Mouse (Mus musculus) intestine, embryonic 15.5 days (tissue): Measurements from ENCODE around the gene Dlgap4. TPM values are rescaled to one million over a fixed set of nuclear protein-coding genes. Genes with fewer than 3 reads are reported as not detected.
A peak's percentile ranks its signal among the peaks of the same experiment; 100 is the strongest.

Experiments
- ATAC-seq: fragments of 200-750 bp; cut with Nextera tagmentation; 2 replicates; pipeline ENCODE4 v1.8.0; 2017; ENCODE audit warnings: moderate TSS enrichment, moderate library complexity
- H3K27ac ChIP-seq: fragments of 300-500 bp; sonication (generic); 2 replicates; pipeline ENCODE4 v1.5.1; 2015; ENCODE audit warnings: mild to moderate bottlenecking, inconsistent platforms
- H3K27me3 ChIP-seq: fragments of 300-500 bp; sonication (generic); replicated peaks from 2 replicates; pipeline ENCODE4 v1.6.1; 2015; ENCODE audit warnings: inconsistent platforms
- H3K36me3 ChIP-seq: fragments of 300-500 bp; sonication (generic); 2 replicates; pipeline ENCODE4 v1.6.1; 2015; ENCODE audit warnings: inconsistent platforms
- H3K4me1 ChIP-seq: fragments of 300-500 bp; sonication (generic); replicated peaks from 2 replicates; pipeline ENCODE4 v1.6.1; 2015; ENCODE audit warnings: inconsistent platforms
- H3K4me2 ChIP-seq: fragments of 300-500 bp; sonication (generic); replicated peaks from 2 replicates; pipeline ENCODE4 v1.6.1; 2015; ENCODE audit warnings: mild to moderate bottlenecking, inconsistent platforms
- H3K4me3 ChIP-seq: fragments of 300-500 bp; sonication (generic); replicated peaks from 2 replicates; pipeline ENCODE4 v1.5.1; 2015; ENCODE audit warnings: inconsistent platforms
- H3K9ac ChIP-seq: fragments of 300-500 bp; sonication (generic); 2 replicates; pipeline ENCODE4 v1.6.1; 2015; ENCODE audit warnings: inconsistent platforms
- H3K9me3 ChIP-seq: fragments of 300-500 bp; sonication (generic); 2 replicates; pipeline ENCODE4 v1.6.1; 2016; ENCODE audit warnings: inconsistent platforms
- WGBS: fragments of 180-500 bp; shearing (Covaris S2); methylation state at CpG from one replicate; pipeline ENCODE4 v1.1.7; 2015; 5-methylcytosine and 5-hydroxymethylcytosine counted together
- polyA plus RNA-seq: library from polyadenylated mRNA; unstranded; fragments of >200 nt; fragmentation: Nextera tagmentation; extraction: Ambion mirVana; gene quantifications from 2 replicates; pipeline ENCODE4 v1.2.1, GENCODE M21; 2015

Dlgap4 gene
- polyA plus RNA-seq, result 54.3 and 54.6 TPM in 2 replicates

DNA sequence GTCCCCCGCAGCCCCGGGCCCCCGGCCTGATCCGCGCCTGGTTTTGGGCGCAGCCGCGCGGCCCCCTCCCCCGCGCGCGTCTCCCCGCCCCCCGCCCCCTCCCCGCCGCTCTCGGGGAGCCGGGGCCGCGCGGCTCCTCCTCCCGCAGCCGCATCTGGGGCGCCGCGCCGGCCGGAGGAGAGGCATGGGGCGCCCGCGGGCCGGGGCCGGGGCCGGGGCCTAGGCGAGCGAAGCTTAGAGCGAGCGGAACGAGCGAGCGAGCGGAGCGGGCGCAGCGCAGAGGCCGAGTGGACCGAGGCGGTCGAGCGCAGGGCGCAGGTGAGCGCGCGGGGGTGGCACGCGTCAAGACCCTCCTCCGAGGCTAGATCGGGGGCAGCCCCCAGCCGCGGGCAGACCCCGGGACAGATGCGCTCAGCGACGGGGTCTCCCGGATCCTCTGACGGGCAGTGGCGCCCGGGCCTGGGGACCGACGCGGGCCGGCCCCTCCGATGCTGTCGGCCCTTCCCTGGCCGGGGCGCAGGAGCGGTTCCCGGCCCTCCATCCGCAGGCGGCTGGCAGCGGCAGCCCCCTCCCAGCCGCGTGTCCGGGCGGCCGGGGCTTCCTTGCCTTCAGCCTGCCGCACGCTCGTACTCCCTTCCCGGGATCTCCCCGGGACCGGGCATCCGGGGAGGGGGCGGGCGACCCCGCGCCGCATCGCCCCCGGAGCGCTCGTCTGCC is at the start of gene Dlgap4:
TSS of gene Dlgap4 (plus strand) at position 165 of the 717 bp plus-strand sequence.
- peak; percentile 85 for ATAC-seq
- Histone ChIP-seq H3K36me3 (no peaks in the 10 kb centered on the region), H3K27me3 (peaks cover 84% of the 10 kb centered on the region), H3K9me3 (no peaks in the 10 kb centered on the region), H3K4me2 (peak within 1 kb of the TSS; percentile 97), H3K27ac (no peak within 1 kb of the TSS), H3K9ac (peak within 1 kb of the TSS; percentile 56), H3K4me1 (peaks cover 18% of the 10 kb centered on the region), H3K4me3 (peak within 1 kb of the TSS; percentile 65)
- under 1% methylated on average over 74 of the region's 103 CpGs for WGBS

DNA sequence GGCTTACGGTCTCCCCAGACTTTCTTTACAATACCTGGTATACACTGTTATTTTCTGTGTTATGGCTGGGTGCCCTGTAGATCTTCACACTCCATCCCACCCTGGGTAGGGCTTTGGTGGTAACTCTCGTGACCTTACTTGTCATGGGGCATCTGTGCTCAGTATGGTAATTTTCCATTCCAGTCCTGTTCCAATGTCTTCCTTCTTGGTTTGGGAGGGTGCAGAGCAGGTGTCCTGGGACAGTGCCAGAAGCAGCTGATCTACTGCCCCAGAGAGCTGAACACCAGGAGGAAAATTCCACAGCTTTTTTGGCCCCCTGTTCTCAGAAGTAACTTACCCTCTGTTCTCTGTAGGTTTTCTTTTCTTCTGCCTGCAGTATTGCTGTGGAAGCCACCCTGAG is 47.0 kb upstream of the Dlgap4 start:
- peaks cover 14% of the 10 kb centered on the region; the same call in 1 of the 2 replicates for H3K36me3 ChIP-seq
- no peaks in the 10 kb centered on the region for H3K27me3 ChIP-seq
- no peak overlapping the region for H3K27ac ChIP-seq
- no peak overlapping the region for H3K4me3 ChIP-seq
- no peak overlapping the region for H3K9ac ChIP-seq
- no peaks in the 10 kb centered on the region for H3K4me1 ChIP-seq
- 88% methylated on average over 2 of the region's 2 CpGs for WGBS
- ATAC-seq, result no peak
- no peak overlapping the region for H3K4me2 ChIP-seq
- H3K9me3 ChIP-seq, result no peaks in the 10 kb centered on the region

DNA sequence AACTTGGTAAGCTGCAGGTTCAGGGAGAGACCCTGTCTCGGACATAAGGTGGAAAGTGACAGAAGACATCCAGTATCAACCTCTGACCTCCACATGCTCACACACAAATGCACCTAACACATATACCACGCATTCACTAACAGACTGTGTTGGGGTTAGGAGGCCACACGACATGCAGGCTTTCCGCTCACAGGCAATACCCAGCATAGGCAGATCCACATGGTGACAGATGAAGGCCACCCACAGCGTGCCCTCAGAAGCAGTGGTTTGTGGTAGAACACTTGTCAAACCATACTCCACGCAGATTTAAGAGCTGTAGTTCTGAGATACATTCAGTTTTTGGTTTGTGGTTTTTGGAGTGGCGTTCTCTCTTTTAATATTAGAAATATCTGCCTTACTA is 44.9 kb upstream of the Dlgap4 start:
- Histone ChIP-seq H3K27me3 (no peaks in the 10 kb centered on the region), H3K4me2 (no peak overlapping the region), H3K4me1 (no peaks in the 10 kb centered on the region), H3K36me3 (peaks cover 14% of the 10 kb centered on the region; the same call in 1 of the 2 replicates), H3K27ac (no peak overlapping the region), H3K9ac (no peak overlapping the region), H3K4me3 (no peak overlapping the region), H3K9me3 (no peaks in the 10 kb centered on the region)
- WGBS, result 83% methylated on average over 7 of the region's 7 CpGs
- no peak for ATAC-seq

DNA sequence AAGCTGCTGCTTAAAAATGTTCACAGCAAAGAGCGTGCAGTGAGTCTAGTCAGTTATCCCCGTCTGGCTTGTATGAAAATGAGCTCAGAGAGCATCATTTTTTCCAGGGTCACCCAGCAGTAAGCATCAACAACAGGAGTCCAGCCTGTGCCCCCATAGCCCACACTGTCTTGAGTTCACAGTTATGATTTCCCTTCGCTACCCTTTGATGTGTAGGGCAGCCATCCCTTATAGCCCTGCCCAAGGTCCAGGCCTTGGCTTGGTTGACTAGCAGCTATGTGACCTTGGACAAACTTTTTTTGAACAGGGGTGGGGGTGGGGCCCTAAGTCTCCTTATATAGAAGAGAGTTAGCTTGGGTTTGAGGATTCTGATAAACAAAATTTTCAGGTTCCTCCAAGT is 44.2 kb upstream of the Dlgap4 start:
- Histone ChIP-seq H3K4me2 (no peak overlapping the region), H3K9me3 (no peaks in the 10 kb centered on the region), H3K36me3 (peaks cover 14% of the 10 kb centered on the region; the same call in 1 of the 2 replicates), H3K27ac (no peak overlapping the region), H3K4me3 (no peak overlapping the region), H3K9ac (no peak overlapping the region), H3K27me3 (no peaks in the 10 kb centered on the region), H3K4me1 (no peaks in the 10 kb centered on the region)
- WGBS, result 86% methylated on average over 3 of the region's 3 CpGs
- ATAC-seq, result no peak

DNA sequence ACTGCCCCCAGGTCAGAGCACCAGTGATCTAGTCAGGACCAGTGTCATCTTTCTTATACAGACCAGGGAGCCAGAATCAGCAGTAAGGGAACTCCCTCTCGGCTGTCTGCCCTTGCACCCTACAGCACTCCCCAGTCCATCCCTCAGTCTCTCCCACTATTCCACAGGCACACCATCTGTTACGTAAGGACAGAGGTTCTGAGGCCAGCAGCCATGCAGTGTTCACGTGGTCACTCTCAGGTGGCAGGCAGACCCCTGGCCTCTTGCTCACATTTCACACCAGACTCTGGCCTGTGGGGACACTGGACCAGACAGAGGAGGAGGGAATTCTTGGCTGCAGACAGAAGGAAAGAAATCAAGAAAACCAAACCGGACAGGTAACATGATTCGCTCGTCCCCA is 42.0 kb upstream of the Dlgap4 start:
- Histone ChIP-seq H3K4me3 (no peak overlapping the region), H3K36me3 (peaks cover 14% of the 10 kb centered on the region; the same call in 1 of the 2 replicates), H3K27ac (no peak overlapping the region), H3K9ac (no peak overlapping the region), H3K4me2 (no peak overlapping the region), H3K4me1 (no peaks in the 10 kb centered on the region), H3K9me3 (no peaks in the 10 kb centered on the region), H3K27me3 (no peaks in the 10 kb centered on the region)
- no peak for ATAC-seq
- WGBS, result 77% methylated on average over 6 of the region's 6 CpGs

DNA sequence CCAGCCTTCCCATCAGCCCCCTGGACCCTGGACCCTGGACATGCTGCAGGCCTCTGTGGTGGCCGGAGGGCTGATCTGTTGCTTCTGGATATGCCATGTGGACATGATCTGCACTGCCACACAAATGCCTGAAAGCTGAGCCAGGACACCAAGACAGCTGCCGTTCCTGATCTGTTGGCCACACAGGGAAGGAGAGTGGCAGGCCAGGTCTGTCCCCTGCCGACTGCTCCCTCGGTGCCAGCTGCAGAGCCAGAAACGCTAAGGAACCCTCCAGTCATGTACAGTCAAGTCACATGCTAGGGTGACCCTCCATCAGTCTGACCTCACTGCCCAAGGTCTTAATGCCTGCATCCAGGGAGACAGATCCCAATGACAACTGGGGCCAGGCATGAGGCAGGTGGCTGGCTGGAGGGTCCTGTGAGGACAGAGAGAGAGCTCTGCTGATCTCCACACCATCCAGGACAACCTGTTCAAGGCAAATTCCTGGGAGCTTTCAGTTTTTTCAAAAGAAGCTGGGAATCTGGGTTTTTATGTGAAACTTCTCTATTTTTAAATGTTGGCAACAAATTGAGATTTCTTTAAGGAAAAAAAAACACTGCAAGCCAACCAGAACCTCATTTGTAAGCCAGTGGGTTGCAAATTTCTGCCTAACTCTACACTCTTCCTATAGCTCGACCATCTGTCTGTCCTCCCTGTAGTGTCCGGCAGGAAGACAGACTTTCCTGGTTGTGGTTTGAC is 36.5 kb upstream of the Dlgap4 start:
- Histone ChIP-seq H3K9me3 (no peaks in the 10 kb centered on the region), H3K9ac (no peak overlapping the region), H3K27me3 (no peaks in the 10 kb centered on the region), H3K4me2 (no peak overlapping the region), H3K36me3 (no peaks in the 10 kb centered on the region), H3K27ac (no peak overlapping the region), H3K4me3 (no peak overlapping the region), H3K4me1 (no peaks in the 10 kb centered on the region)
- ATAC-seq, result no peak
- WGBS, result 82% methylated on average over 7 of the region's 7 CpGs

DNA sequence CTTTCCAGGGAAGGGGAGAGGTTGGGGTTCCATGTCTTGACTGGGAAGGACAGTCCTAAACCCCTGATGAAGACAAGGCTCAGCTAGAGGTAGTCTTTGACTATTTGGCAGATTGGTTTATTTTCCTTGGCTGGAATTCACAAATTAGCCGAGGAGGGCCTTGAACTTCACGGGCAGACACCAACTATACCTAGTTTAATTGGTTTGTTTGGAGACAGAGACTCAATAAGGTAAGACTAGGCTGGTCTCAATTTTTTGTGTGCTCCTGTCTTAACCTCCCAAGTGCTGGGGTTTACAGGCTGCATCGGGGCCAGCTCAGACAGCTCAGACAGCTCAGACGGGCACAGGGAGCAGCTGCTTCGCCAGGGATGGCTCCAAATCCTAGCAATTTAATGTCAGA is 33.0 kb upstream of the Dlgap4 start:
- no peaks in the 10 kb centered on the region for H3K27me3 ChIP-seq
- no peaks in the 10 kb centered on the region for H3K4me1 ChIP-seq
- no peak overlapping the region for H3K27ac ChIP-seq
- H3K36me3 ChIP-seq, result no peaks in the 10 kb centered on the region
- no peak overlapping the region for H3K4me2 ChIP-seq
- ATAC-seq, result no peak
- 74% methylated on average over 5 of the region's 5 CpGs for WGBS
- no peak overlapping the region for H3K4me3 ChIP-seq
- H3K9me3 ChIP-seq, result no peaks in the 10 kb centered on the region
- H3K9ac ChIP-seq, result no peak overlapping the region

DNA sequence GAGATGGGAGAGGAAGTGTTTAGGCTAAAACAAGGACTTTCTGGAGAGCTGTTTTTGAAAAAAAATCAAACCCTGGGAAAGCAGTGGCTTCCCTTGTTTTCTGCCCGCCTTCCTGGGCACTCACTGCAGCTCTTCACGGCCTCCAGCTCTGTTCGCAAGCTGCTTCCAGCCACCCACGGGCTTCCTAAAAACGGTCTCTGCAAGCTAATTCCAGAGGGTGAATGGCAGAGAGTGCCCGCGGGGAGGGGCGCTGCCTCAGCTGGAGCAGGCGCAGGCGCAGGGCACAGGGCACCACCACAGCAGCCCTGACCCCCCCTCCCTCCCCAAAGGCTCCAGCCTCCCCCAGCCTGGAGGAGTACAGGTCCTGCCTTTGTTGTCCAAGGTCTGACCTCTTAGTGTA is 32.3 kb upstream of the Dlgap4 start:
- H3K9ac ChIP-seq, result no peak overlapping the region
- 50% methylated on average over 10 of the region's 10 CpGs for WGBS
- no peak overlapping the region for H3K4me3 ChIP-seq
- H3K27ac ChIP-seq, result no peak overlapping the region
- H3K9me3 ChIP-seq, result no peaks in the 10 kb centered on the region
- no peak overlapping the region for H3K4me2 ChIP-seq
- no peaks in the 10 kb centered on the region for H3K36me3 ChIP-seq
- H3K27me3 ChIP-seq, result no peaks in the 10 kb centered on the region
- ATAC-seq, result no peak
- no peaks in the 10 kb centered on the region for H3K4me1 ChIP-seq

DNA sequence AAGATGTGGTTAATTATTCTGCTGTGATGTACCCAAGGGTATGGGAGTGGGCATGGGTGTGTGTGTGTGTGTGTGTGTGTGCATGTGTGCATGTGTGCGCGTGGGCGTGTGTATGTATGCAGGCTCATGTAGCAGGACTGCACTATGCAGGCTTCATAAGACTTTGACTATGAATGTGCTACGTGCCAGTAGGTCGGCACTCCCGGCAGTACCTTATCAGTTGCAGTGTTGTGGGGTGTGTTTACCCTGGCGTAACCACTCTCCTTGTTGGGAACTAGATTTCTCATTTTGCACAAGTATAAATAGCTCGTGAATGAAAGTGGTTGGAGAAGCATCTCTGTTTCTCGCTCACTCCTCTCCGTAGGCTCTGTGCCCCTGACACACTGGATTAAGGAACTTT is 30.6 kb upstream of the Dlgap4 start:
- Histone ChIP-seq H3K9me3 (no peaks in the 10 kb centered on the region), H3K36me3 (no peaks in the 10 kb centered on the region), H3K4me2 (no peak overlapping the region), H3K4me3 (no peak overlapping the region), H3K27ac (no peak overlapping the region), H3K4me1 (no peaks in the 10 kb centered on the region), H3K27me3 (no peaks in the 10 kb centered on the region), H3K9ac (no peak overlapping the region)
- no peak for ATAC-seq
- 77% methylated on average over 10 of the region's 10 CpGs for WGBS

DNA sequence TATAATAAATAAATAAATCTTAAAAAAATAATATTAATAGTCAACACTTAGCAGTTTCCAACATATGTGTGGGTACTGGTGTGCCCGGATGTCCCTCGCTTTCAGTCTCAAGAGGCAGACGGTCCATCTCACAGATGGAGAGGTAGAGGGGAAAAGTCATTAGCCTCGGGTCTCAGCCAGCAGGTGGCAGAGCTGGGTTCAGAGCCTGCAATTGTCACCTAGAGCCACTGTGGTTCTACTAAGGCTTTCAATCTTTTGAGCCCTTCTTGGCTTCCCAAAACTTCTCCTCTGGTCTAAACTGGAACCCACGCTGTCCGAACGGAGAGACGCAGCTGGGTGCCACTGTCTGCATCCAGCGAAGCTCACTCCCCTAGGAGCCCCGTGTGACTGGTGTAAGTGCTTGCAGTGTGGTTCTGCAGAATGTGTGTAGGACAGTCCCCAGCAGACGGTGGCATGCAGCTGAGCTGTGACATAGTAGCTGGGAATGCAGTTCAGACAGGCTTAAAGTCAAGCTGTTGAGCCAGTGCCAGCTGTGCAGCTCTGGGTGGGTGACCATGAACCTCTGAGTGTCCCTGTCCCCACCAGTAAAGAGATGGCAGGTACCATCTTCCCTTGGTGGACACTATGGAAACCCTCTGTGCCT is 29.2 kb upstream of the Dlgap4 start:
- H3K4me1 ChIP-seq, result no peaks in the 10 kb centered on the region
- 65% methylated on average over 11 of the region's 11 CpGs for WGBS
- H3K9me3 ChIP-seq, result no peaks in the 10 kb centered on the region
- H3K27me3 ChIP-seq, result no peaks in the 10 kb centered on the region
- no peak overlapping the region for H3K4me2 ChIP-seq
- H3K36me3 ChIP-seq, result no peaks in the 10 kb centered on the region
- no peak for ATAC-seq
- no peak overlapping the region for H3K9ac ChIP-seq
- H3K27ac ChIP-seq, result no peak overlapping the region
- no peak overlapping the region for H3K4me3 ChIP-seq

DNA sequence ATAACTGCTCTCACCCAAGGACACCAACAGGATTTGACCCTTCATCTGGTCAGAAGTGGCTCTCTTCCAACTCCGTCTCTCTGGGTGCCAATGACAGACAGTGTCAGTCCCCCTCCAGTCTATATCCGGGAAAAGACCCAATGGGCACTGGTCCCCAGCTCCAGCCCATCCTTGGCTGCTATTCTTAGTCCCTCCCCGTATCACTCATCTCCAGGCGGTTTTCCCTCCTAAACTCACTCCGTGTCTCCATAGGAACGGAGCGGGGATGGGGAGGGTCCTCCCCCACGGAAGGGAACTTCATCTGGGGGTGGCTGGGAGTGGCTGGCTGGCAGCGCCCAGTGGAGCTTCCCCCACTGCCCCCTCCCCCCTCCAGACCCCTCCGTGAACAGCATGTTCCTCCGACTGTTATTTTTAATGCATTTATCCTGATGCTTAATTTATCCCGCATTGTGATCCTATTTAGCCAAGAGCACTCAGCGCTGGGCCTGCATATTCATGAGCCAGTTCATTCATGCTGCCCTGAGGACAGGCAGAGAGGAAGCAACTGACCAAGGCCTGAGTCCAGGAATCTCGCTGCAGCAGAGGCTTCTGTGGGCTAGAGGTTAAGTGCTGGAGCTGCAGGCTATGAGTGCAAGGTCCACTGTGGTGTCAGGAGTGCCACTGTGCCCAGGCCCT is 28.6 kb upstream of the Dlgap4 start:
- no peaks in the 10 kb centered on the region for H3K9me3 ChIP-seq
- H3K27me3 ChIP-seq, result no peaks in the 10 kb centered on the region
- H3K4me3 ChIP-seq, result no peak overlapping the region
- no peaks in the 10 kb centered on the region for H3K36me3 ChIP-seq
- H3K4me2 ChIP-seq, result no peak overlapping the region
- 53% methylated on average over 14 of the region's 14 CpGs for WGBS
- no peak overlapping the region for H3K9ac ChIP-seq
- H3K4me1 ChIP-seq, result no peaks in the 10 kb centered on the region
- no peak for ATAC-seq
- H3K27ac ChIP-seq, result no peak overlapping the region

DNA sequence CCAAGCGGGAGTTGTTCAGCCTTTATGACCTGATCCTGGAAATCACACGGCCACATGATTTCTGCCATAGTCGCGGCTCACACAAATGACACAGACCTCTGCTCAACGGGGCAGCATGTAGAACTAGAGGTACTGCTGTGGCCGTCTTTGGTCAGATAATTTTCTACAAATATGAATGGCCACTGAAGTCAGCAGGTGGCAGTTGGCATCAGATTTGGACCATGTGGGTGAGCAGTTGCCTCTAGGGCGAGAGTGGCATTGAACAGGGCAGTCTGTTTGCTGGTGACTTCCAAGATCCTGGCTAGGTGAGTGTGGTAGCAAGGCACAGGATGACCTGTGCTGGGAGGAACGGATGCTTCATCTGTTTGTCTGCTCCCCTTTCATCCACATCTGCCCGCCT is 24.0 kb upstream of the Dlgap4 start:
- Histone ChIP-seq H3K27ac (no peak overlapping the region), H3K9ac (no peak overlapping the region), H3K4me2 (no peak overlapping the region), H3K4me3 (no peak overlapping the region), H3K9me3 (no peaks in the 10 kb centered on the region), H3K36me3 (no peaks in the 10 kb centered on the region), H3K4me1 (no peaks in the 10 kb centered on the region), H3K27me3 (no peaks in the 10 kb centered on the region)
- no peak for ATAC-seq
- WGBS, result 91% methylated on average over 9 of the region's 9 CpGs
